Mouse (Mus musculus) kidney, postnatal 25 days (tissue): ENCODE results near the gene Grin2d.
A peak's percentile ranks its signal among the peaks of the same experiment; 100 is the strongest.

Experiments used
- DNase-seq, 2 experiments: peaks; one replicate each; pipeline ENCODE4 v3.0.0; 2021; ENCODE audit warnings: mixed read lengths in 2 of 2

Grin2d gene

DNA sequence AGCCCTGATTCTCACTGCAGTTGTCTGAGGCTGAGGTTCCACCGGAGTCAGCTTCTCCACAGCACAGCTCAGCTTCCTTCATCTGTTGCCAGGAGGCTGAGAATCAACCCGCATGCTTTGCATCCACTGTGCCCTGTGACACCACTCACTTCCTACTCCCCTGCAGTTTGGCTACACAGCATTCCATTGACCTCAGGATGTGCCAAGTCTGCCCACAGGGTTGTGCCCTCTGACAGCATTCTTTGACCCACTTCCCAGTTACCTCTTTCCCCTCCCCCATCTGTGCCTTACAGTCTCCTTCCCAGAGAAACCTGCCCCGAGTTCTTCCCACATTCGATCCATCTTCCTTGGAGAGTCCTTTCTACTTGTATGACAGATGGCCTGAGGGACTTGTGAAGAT, 95.9 kb downstream of the Grin2d start:
- peak in 1 of 2 experiments; percentile 37 for DNase-seq
